Mouse (Mus musculus): Measurements from ENCODE around the gene Ndufs5. TPM values are rescaled to one million over a fixed set of nuclear protein-coding genes. Genes with fewer than 3 reads are reported as not detected.

Gene Ndufs5
- 100 to 1,000 TPM; 256 to 285 TPM for total RNA-seq (2021)
- long read RNA-seq, experiment 1, transcript Ndufs5-201 (3 exons, 525 nt): major isoform, 108 of 123 reads
- long read RNA-seq, experiment 1, transcript Ndufs5-202 (3 exons, 599 nt): minor isoform, 6 of 123 reads
- long read RNA-seq, experiment 1, partial matches to known transcripts: 0 of 123 reads
- long read RNA-seq, experiment 1, other reads (novel, unspliced or antisense): 6 of 123 reads
- long read RNA-seq, experiment 2, transcript Ndufs5-201 (3 exons, 525 nt): major isoform, 130 of 138 reads
- long read RNA-seq, experiment 2, partial matches to known transcripts: 0 of 138 reads
- long read RNA-seq, experiment 2, other reads (novel, unspliced or antisense): 6 of 138 reads

- peak; percentile 96 for DNase-seq
- intact Hi-C loops (cut with DNase I; ENCODE audit: low total_unique reads): no loop called here
Observed at GRCm38 (mm10) chr4:123717574-123718433, at the start of gene Ndufs5. TSS of gene Ndufs5 (minus strand) at chr4:123718202.

GRCm38 (mm10) chr4:123765071-123765470 is 47.1 kb upstream of the Ndufs5 start:
- intact Hi-C loops (cut with DNase I; ENCODE audit: low total_unique reads): no loop called here
- DNase-seq: no peak

- intact Hi-C loops (cut with DNase I; ENCODE audit: low total_unique reads): loop anchor here (5.0 kb wide), 1 partner anchor 139 kb away; no protein-coding TSS in a partner anchor
- DNase-seq: no peak
Observed at GRCm38 (mm10) chr4:123758306-123758705, 40.3 kb upstream of the Ndufs5 start.

GRCm38 (mm10) chr4:123750707-123751312 is 32.8 kb upstream of the Ndufs5 start:
- peak; percentile 23 for DNase-seq

GRCm38 (mm10) chr4:123750152-123750651 is 32.2 kb upstream of the Ndufs5 start, which contains the start of gene Akirin1:
TSS of gene Akirin1 (minus strand) at chr4:123750345.
- peak; percentile 99 for DNase-seq
- intact Hi-C loops (cut with DNase I; ENCODE audit: low total_unique reads): no loop called here

More at GRCm38 (mm10) chr4:123750707-123751312, 32.8 kb upstream of the Ndufs5 start:
- intact Hi-C loops (cut with DNase I; ENCODE audit: low total_unique reads): no loop called here

- intact Hi-C loops (cut with DNase I; ENCODE audit: low total_unique reads): no loop called here
- peak; percentile 44 for DNase-seq
Observed at GRCm38 (mm10) chr4:123749484-123750130, 31.6 kb upstream of the Ndufs5 start.

GRCm38 (mm10) chr4:123748726-123749415 is 30.9 kb upstream of the Ndufs5 start:
- no peak for DNase-seq
- intact Hi-C loops (cut with DNase I; ENCODE audit: low total_unique reads): no loop called here

- no peak for DNase-seq
- intact Hi-C loops (cut with DNase I; ENCODE audit: low total_unique reads): no loop called here
Observed at GRCm38 (mm10) chr4:123745221-123745775, 27.3 kb upstream of the Ndufs5 start.

- no peak for DNase-seq
- intact Hi-C loops (cut with DNase I; ENCODE audit: low total_unique reads): no loop called here
Observed at GRCm38 (mm10) chr4:123742891-123743290, 24.9 kb upstream of the Ndufs5 start.

- intact Hi-C loops (cut with DNase I; ENCODE audit: low total_unique reads): no loop called here
- no peak for DNase-seq
Observed at GRCm38 (mm10) chr4:123738708-123739107, 20.7 kb upstream of the Ndufs5 start.

GRCm38 (mm10) chr4:123733532-123733931 is 15.5 kb upstream of the Ndufs5 start:
- DNase-seq: no peak
- intact Hi-C loops (cut with DNase I; ENCODE audit: low total_unique reads): no loop called here

- intact Hi-C loops (cut with DNase I; ENCODE audit: low total_unique reads): no loop called here
- no peak for DNase-seq
Observed at GRCm38 (mm10) chr4:123732921-123733320, 14.9 kb upstream of the Ndufs5 start.

GRCm38 (mm10) chr4:123732163-123732910 is 14.3 kb upstream of the Ndufs5 start:
- intact Hi-C loops (cut with DNase I; ENCODE audit: low total_unique reads): no loop called here
- no peak for DNase-seq

- intact Hi-C loops (cut with DNase I; ENCODE audit: low total_unique reads): no loop called here
Observed at GRCm38 (mm10) chr4:123721761-123722160, 3.8 kb upstream of the Ndufs5 start.

GRCm38 (mm10) chr4:123718434-123718780 is 405 bp upstream of the Ndufs5 start:
- no peak for DNase-seq
- intact Hi-C loops (cut with DNase I; ENCODE audit: low total_unique reads): no loop called here

More at GRCm38 (mm10) chr4:123721761-123722160, 3.8 kb upstream of the Ndufs5 start:
- no peak for DNase-seq

- DNase-seq: no peak
- intact Hi-C loops (cut with DNase I; ENCODE audit: low total_unique reads): no loop called here
Observed at GRCm38 (mm10) chr4:123712431-123712830, 5.6 kb downstream of the Ndufs5 start.

- DNase-seq: no peak
- intact Hi-C loops (cut with DNase I; ENCODE audit: low total_unique reads): no loop called here
Observed at GRCm38 (mm10) chr4:123707340-123707739, 10.7 kb downstream of the Ndufs5 start.

- intact Hi-C loops (cut with DNase I; ENCODE audit: low total_unique reads): no loop called here
- no peak for DNase-seq
Observed at GRCm38 (mm10) chr4:123705340-123705739, 12.7 kb downstream of the Ndufs5 start.

Data from gastrocnemius, postnatal 14 days (tissue).